Mouse (Mus musculus) heart, adult 2 months (tissue): ENCODE measurements around the gene P2ry6.
A peak's percentile ranks its signal among the peaks of the same experiment; 100 is the strongest.

Experiments used
- CTCF ChIP-seq: fragments of 200-600 bp; IDR thresholded peaks from 2 replicates; pipeline ENCODE4 v1.8.1; 2022; ENCODE audit warnings: antibody characterized with exemption, mild to moderate bottlenecking, moderate library complexity
- POLR2A ChIP-seq: fragments of 200-500 bp; IDR thresholded peaks from 2 replicates; pipeline ENCODE4 v1.6.1; 2011; ENCODE audit warnings: mild to moderate bottlenecking, low read depth, low read length, control low read depth; ENCODE audit not compliant: insufficient read depth

DNA sequence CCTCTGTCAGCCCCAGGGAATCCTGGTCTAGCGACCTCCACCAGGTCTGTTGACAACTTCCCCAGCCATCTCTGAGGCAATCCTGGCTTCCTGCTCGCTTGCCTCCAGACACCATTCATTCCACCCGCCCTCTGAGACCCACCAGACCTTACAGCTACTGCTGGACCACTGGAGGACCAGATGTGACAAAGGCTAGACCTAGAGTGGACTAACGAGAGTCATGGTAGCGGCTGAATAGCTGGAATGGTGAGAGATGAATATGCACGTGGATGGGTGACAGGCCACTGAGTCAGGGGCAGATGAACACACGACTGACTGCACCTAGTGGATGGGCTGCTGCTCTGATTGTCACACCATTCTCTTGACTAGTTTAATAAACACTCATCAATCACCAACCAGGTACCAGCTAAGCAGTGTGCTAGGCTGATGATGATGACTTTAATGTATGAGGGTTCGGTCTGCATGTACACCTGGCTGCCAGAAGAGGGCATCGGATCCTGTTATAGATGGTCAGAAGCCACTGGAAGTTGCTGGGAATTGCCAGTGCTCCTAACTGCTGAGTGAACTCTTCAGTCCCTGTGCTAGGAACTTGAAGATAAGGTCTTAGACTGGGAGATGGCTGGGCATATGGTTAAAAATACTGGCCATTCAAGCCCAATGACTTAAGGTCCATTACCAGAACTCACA lies 71.9 kb downstream of the P2ry6 start:
- TF ChIP-seq CTCF (peak; percentile 72), POLR2A (no peak)
